ENCODE assay signal across 12 mouse cellular contexts in the genomic region with DNA sequence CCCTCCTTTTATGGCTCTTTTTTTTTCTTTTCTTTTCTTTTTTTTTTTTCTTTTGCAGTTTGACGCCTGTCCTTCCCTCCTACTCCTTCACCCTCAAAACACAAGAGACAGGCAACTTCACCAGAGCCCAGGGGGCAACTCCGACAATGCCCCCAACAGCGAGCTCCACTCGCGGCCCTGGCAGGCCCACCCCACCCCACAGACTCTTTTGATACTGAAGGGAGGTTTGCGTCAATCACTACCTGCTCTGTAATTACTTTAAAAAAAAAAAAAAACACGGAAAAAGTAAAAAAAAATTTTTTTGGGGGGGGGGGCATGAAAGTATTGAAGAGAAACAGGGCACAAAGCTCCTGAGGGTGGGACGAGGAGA. TPM values are rescaled to one million over a fixed set of nuclear protein-coding genes. Genes with fewer than 3 reads are reported as not detected.
A peak's percentile ranks its signal among the peaks of the same experiment; 100 is the strongest.
DNase-seq lines count a peak whose midpoint lies in the region; ATAC-seq and TF ChIP-seq lines count a peak whose summit lies in the region.
"Had no signal": no experiment of that assay in that cellular context is flagged by ENCODE, and none has a peak within 500 bp of the region (broad histone marks: within the 10 kb centered on the region; RNA-seq: fewer than 3 reads in every experiment).

No protein-coding gene starts in this region.

- no peak for TF ChIP-seq EP300 in liver, postnatal 0 days (IDR thresholded peaks at IDR 0.05; ENCODE audit: low read depth)

- H3K9me3 ChIP-seq in heart, embryonic 13.5 days, result no peaks in the 10 kb centered on the region
- no peaks in the 10 kb centered on the region for H3K9me3 ChIP-seq in liver, embryonic 12.5 days (replicated peaks)
- H3K9me3 ChIP-seq in liver, postnatal 0 days (ENCODE audit: low read length), result no peaks in the 10 kb centered on the region
- H3K9me3 ChIP-seq in embryonic facial prominence, embryonic 13.5 days, result no peaks in the 10 kb centered on the region
- 0 out of 2 replicates have a peak, but pooled peaks cover 6% of the 10 kb centered on the region for H3K9me3 ChIP-seq in limb, embryonic 13.5 days

- peak overlapping the region; percentile 42 for H3K4me3 ChIP-seq in heart, embryonic 13.5 days
- H3K4me3 ChIP-seq in liver, embryonic 12.5 days, result no peak overlapping the region
- no peak overlapping the region for H3K4me3 ChIP-seq in liver, postnatal 0 days (ENCODE audit: low read depth, low read length)
- no peak overlapping the region for H3K4me3 ChIP-seq in embryonic facial prominence, embryonic 13.5 days
- peak overlapping the region; percentile 38 for H3K4me3 ChIP-seq in limb, embryonic 13.5 days

- ATAC-seq in heart, embryonic 13.5 days (ENCODE audit: extremely low read depth, insufficient number of reproducible peaks, low FRiP score, low TSS enrichment), result no peak
- no peak for ATAC-seq in liver, embryonic 12.5 days
- ATAC-seq in liver, postnatal 0 days, result no peak
- ATAC-seq in embryonic facial prominence, embryonic 13.5 days (ENCODE audit: insufficient number of reproducible peaks, insufficient read depth, low FRiP score, low TSS enrichment, low read depth), result no peak
- ATAC-seq in limb, embryonic 13.5 days (ENCODE audit: low FRiP score, low read depth), result no peak
- ATAC-seq: CD4-positive, CD25-positive, alpha-beta regulatory T cell, adult 4 months had no signal

- TF ChIP-seq CTCF in liver, postnatal 0 days (IDR thresholded peaks at IDR 0.05; ENCODE audit: low read depth), result no peak

- peaks cover 68% of the 10 kb centered on the region for H3K27me3 ChIP-seq in heart, embryonic 13.5 days (replicated peaks)
- peaks cover 81% of the 10 kb centered on the region for H3K27me3 ChIP-seq in liver, embryonic 12.5 days (replicated peaks)
- H3K27me3 ChIP-seq in liver, postnatal 0 days (ENCODE audit: insufficient read depth, low read length), result peaks cover 49% of the 10 kb centered on the region
- H3K27me3 ChIP-seq in embryonic facial prominence, embryonic 13.5 days, result peaks cover 63% of the 10 kb centered on the region
- H3K27me3 ChIP-seq in limb, embryonic 13.5 days, result peaks cover 78% of the 10 kb centered on the region

- peak overlapping the region; percentile 69 for H3K4me2 ChIP-seq in heart, embryonic 13.5 days
- H3K4me2 ChIP-seq in liver, embryonic 12.5 days, result peak overlapping the region; percentile 43; the same call in 1 of the 2 replicates
- no peak overlapping the region for H3K4me2 ChIP-seq in liver, postnatal 0 days (ENCODE audit: low read depth, low read length)
- H3K4me2 ChIP-seq in embryonic facial prominence, embryonic 13.5 days, result peak overlapping the region; percentile 58
- H3K4me2 ChIP-seq in limb, embryonic 13.5 days (replicated peaks), result peak overlapping the region; percentile 65
- H3K4me2 ChIP-seq: midbrain, embryonic 11.5 days had no signal

- peak overlapping the region; percentile 71; the same call in 1 of the 2 replicates for H3K9ac ChIP-seq in heart, embryonic 13.5 days
- H3K9ac ChIP-seq in liver, embryonic 12.5 days, result no peak overlapping the region
- H3K9ac ChIP-seq in liver, postnatal 0 days (replicated peaks), result no peak overlapping the region
- H3K9ac ChIP-seq in embryonic facial prominence, embryonic 13.5 days, result no peak overlapping the region
- H3K9ac ChIP-seq in limb, embryonic 13.5 days, result peak overlapping the region; percentile 39; the same call in 1 of the 2 replicates
- H3K9ac ChIP-seq: lung, embryonic 14.5 days had no signal

- 30% methylated on average over 8 of the region's 8 CpGs for WGBS in heart, embryonic 13.5 days
- WGBS in liver, embryonic 12.5 days (ENCODE audit: insufficient replicate concordance), result 23% methylated on average over 8 of the region's 8 CpGs
- WGBS in liver, postnatal 0 days (ENCODE audit: insufficient replicate concordance), result 26% methylated on average over 8 of the region's 8 CpGs
- 26% methylated on average over 8 of the region's 8 CpGs for whole genome bisulfite sequencing in embryonic facial prominence, embryonic 13.5 days
- WGBS in limb, embryonic 13.5 days, result 19% methylated on average over 7 of the region's 8 CpGs

- no peak for DNase-seq in heart, adult 11 months
- no peak for DNase-seq in liver, postnatal 0 days
- DNase-seq in c-Kit-positive CD71-positive TER-119-positive erythroid progenitor cells, embryonic 14.5 days (ENCODE audit: low spot score), result no peak

- no peak overlapping the region for H3K27ac ChIP-seq in heart, embryonic 13.5 days (replicated peaks)
- H3K27ac ChIP-seq in liver, embryonic 12.5 days, result no peak overlapping the region
- H3K27ac ChIP-seq in liver, postnatal 0 days (ENCODE audit: low read depth), result no peak overlapping the region
- H3K27ac ChIP-seq in embryonic facial prominence, embryonic 13.5 days, result no peak overlapping the region
- no peak overlapping the region for H3K27ac ChIP-seq in limb, embryonic 13.5 days

- peaks cover 30% of the 10 kb centered on the region for H3K36me3 ChIP-seq in heart, embryonic 13.5 days
- no peaks in the 10 kb centered on the region for H3K36me3 ChIP-seq in liver, embryonic 12.5 days
- no peaks in the 10 kb centered on the region for H3K36me3 ChIP-seq in liver, postnatal 0 days (replicated peaks; ENCODE audit: insufficient read depth, low read length)
- peaks cover 27% of the 10 kb centered on the region for H3K36me3 ChIP-seq in embryonic facial prominence, embryonic 13.5 days
- peaks cover 8% of the 10 kb centered on the region; the same call in 1 of the 2 replicates for H3K36me3 ChIP-seq in limb, embryonic 13.5 days

- peaks cover 43% of the 10 kb centered on the region for H3K4me1 ChIP-seq in heart, embryonic 13.5 days
- peaks cover 54% of the 10 kb centered on the region for H3K4me1 ChIP-seq in liver, embryonic 12.5 days
- H3K4me1 ChIP-seq in liver, postnatal 0 days (ENCODE audit: insufficient read depth), result peaks cover 18% of the 10 kb centered on the region
- H3K4me1 ChIP-seq in embryonic facial prominence, embryonic 13.5 days, result peaks cover 21% of the 10 kb centered on the region
- peaks cover 14% of the 10 kb centered on the region for H3K4me1 ChIP-seq in limb, embryonic 13.5 days

RNA-seq across cellular contexts. Expression of a gene that starts 2.1 kb away (rescaled TPM):
- polyA plus RNA-seq in heart, embryonic 13.5 days (2015; fragmentation: Nextera tagmentation; extraction: Ambion mirVana), result 0.70 and 1.4 TPM in 2 replicates
- polyA plus RNA-seq in liver, embryonic 12.5 days (2016; fragmentation: Nextera tagmentation; extraction: Ambion mirVana), result 5.5 and 6.4 TPM in 2 replicates
- polyA plus RNA-seq in liver, postnatal 0 days (2015; fragmentation: Nextera tagmentation; extraction: Ambion mirVana), result 38.9 and 44.3 TPM in 2 replicates
- polyA plus RNA-seq in embryonic facial prominence, embryonic 13.5 days (2015; fragmentation: Nextera tagmentation; extraction: Ambion mirVana), result 0.69 and 2.2 TPM in 2 replicates
- polyA plus RNA-seq in limb, embryonic 13.5 days (2015; fragmentation: Nextera tagmentation; extraction: Ambion mirVana), result 0.36 TPM in 1 of 2 replicates, not detected in the other
- polyA plus RNA-seq: Patski; thymus, postnatal 0 days had no signal

RNA-seq across cellular contexts. Expression of a gene that starts 4.7 kb away (rescaled TPM):
- polyA plus RNA-seq in heart, embryonic 13.5 days (2015; fragmentation: Nextera tagmentation; extraction: Ambion mirVana), result 138 and 158 TPM in 2 replicates
- 189 and 194 TPM in 2 replicates for polyA plus RNA-seq in liver, embryonic 12.5 days (2016; fragmentation: Nextera tagmentation; extraction: Ambion mirVana)
- polyA plus RNA-seq in liver, postnatal 0 days (2015; fragmentation: Nextera tagmentation; extraction: Ambion mirVana), result 59.7 and 63.1 TPM in 2 replicates
- 93.6 and 106 TPM in 2 replicates for polyA plus RNA-seq in embryonic facial prominence, embryonic 13.5 days (2015; fragmentation: Nextera tagmentation; extraction: Ambion mirVana)
- polyA plus RNA-seq in limb, embryonic 13.5 days (2015; fragmentation: Nextera tagmentation; extraction: Ambion mirVana), result 87.7 and 91.3 TPM in 2 replicates

RNA-seq across cellular contexts. Expression of a gene that starts 33.3 kb away (rescaled TPM):
- polyA plus RNA-seq in heart, embryonic 13.5 days (2015; fragmentation: Nextera tagmentation; extraction: Ambion mirVana), result 88.2 and 93.2 TPM in 2 replicates
- polyA plus RNA-seq in liver, embryonic 12.5 days (2016; fragmentation: Nextera tagmentation; extraction: Ambion mirVana), result 70.6 and 74.8 TPM in 2 replicates
- polyA plus RNA-seq in liver, postnatal 0 days (2015; fragmentation: Nextera tagmentation; extraction: Ambion mirVana), result 32.4 and 35.9 TPM in 2 replicates
- polyA plus RNA-seq in embryonic facial prominence, embryonic 13.5 days (2015; fragmentation: Nextera tagmentation; extraction: Ambion mirVana), result 126 and 129 TPM in 2 replicates
- polyA plus RNA-seq in limb, embryonic 13.5 days (2015; fragmentation: Nextera tagmentation; extraction: Ambion mirVana), result 104 and 106 TPM in 2 replicates

RNA-seq across cellular contexts. Expression of a gene that starts 33.3 kb away (rescaled TPM):
- polyA plus RNA-seq in heart, embryonic 13.5 days (2015; fragmentation: Nextera tagmentation; extraction: Ambion mirVana), result 8.5 and 9.1 TPM in 2 replicates
- polyA plus RNA-seq in liver, embryonic 12.5 days (2016; fragmentation: Nextera tagmentation; extraction: Ambion mirVana), result 2.8 and 3.3 TPM in 2 replicates
- 3.3 and 4.1 TPM in 2 replicates for polyA plus RNA-seq in liver, postnatal 0 days (2015; fragmentation: Nextera tagmentation; extraction: Ambion mirVana)
- 19.9 and 22.4 TPM in 2 replicates for polyA plus RNA-seq in embryonic facial prominence, embryonic 13.5 days (2015; fragmentation: Nextera tagmentation; extraction: Ambion mirVana)
- 22.4 and 22.9 TPM in 2 replicates for polyA plus RNA-seq in limb, embryonic 13.5 days (2015; fragmentation: Nextera tagmentation; extraction: Ambion mirVana)

RNA-seq across cellular contexts. Expression of a gene that starts 34.2 kb away (rescaled TPM):
- polyA plus RNA-seq in heart, embryonic 13.5 days (2015; fragmentation: Nextera tagmentation; extraction: Ambion mirVana), result 1.6 and 1.7 TPM in 2 replicates
- 0.07 TPM in 1 of 2 replicates, not detected in the other for polyA plus RNA-seq in liver, embryonic 12.5 days (2016; fragmentation: Nextera tagmentation; extraction: Ambion mirVana)
- not detected in 2 replicates for polyA plus RNA-seq in liver, postnatal 0 days (2015; fragmentation: Nextera tagmentation; extraction: Ambion mirVana)
- 1.5 and 1.6 TPM in 2 replicates for polyA plus RNA-seq in embryonic facial prominence, embryonic 13.5 days (2015; fragmentation: Nextera tagmentation; extraction: Ambion mirVana)
- 1.00 and 1.2 TPM in 2 replicates for polyA plus RNA-seq in limb, embryonic 13.5 days (2015; fragmentation: Nextera tagmentation; extraction: Ambion mirVana)
- polyA plus RNA-seq: CD4-positive, CD25-positive, alpha-beta regulatory T cell, adult 4 months; thymus, postnatal 0 days had no signal

Comparison
In these comparisons a context has a peak if more than half of its experiments do, and no peak if none do; other contexts are left out.
1. H3K4me3 ChIP-seq: peak in heart, embryonic 13.5 days (single experiment) and limb, embryonic 13.5 days (single experiment); none in liver, embryonic 12.5 days (single experiment), liver, postnatal 0 days (single experiment) and embryonic facial prominence, embryonic 13.5 days (single experiment).
2. H3K9ac ChIP-seq: peak in heart, embryonic 13.5 days (single experiment) and limb, embryonic 13.5 days (single experiment); none in liver, embryonic 12.5 days (single experiment), liver, postnatal 0 days (single experiment) and embryonic facial prominence, embryonic 13.5 days (single experiment).